Mouse (Mus musculus) hindbrain, embryonic 12.5 days (tissue): ENCODE measurements around the gene Setd5. TPM values are rescaled to one million over a fixed set of nuclear protein-coding genes. Genes with fewer than 3 reads are reported as not detected.
A peak's percentile ranks its signal among the peaks of the same experiment; 100 is the strongest.

Source experiments
- ATAC-seq: fragments of 200-750 bp; cut with Nextera tagmentation; 2 replicates; pipeline ENCODE4 v1.8.0; 2017; ENCODE audit warnings: moderate TSS enrichment; ENCODE audit not compliant: low FRiP score
- H3K27ac ChIP-seq: fragments of 300-500 bp; sonication (generic); 2 replicates; pipeline ENCODE4 v1.5.1; 2016; ENCODE audit warnings: mild to moderate bottlenecking
- H3K27me3 ChIP-seq: fragments of 300-500 bp; sonication (generic); 2 replicates; pipeline ENCODE4 v1.6.1; 2016; ENCODE audit warnings: mild to moderate bottlenecking
- H3K36me3 ChIP-seq: fragments of 300-500 bp; sonication (generic); 2 replicates; pipeline ENCODE4 v1.6.1; 2016; ENCODE audit warnings: mild to moderate bottlenecking
- H3K4me1 ChIP-seq: fragments of 300-500 bp; sonication (generic); 2 replicates; pipeline ENCODE4 v1.6.1; 2016
- H3K4me2 ChIP-seq: fragments of 300-500 bp; sonication (generic); replicated peaks from 2 replicates; pipeline ENCODE4 v1.6.1; 2016; ENCODE audit warnings: mild to moderate bottlenecking
- H3K4me3 ChIP-seq: fragments of 300-500 bp; sonication (generic); 2 replicates; pipeline ENCODE4 v1.5.1; 2016; ENCODE audit warnings: mild to moderate bottlenecking
- H3K9ac ChIP-seq: fragments of 300-500 bp; sonication (generic); 2 replicates; pipeline ENCODE4 v1.6.1; 2016; ENCODE audit warnings: mild to moderate bottlenecking, moderate library complexity
- H3K9me3 ChIP-seq: fragments of 300-500 bp; sonication (generic); replicated peaks from 2 replicates; pipeline ENCODE4 v1.6.1; 2016; ENCODE audit warnings: mild to moderate bottlenecking
- WGBS: fragments of 180-500 bp; shearing (Covaris S2); methylation state at CpG from one replicate; pipeline ENCODE4 v1.1.7; 2016; 5-methylcytosine and 5-hydroxymethylcytosine counted together
- polyA plus RNA-seq: library from polyadenylated mRNA; unstranded; fragments of >200 nt; fragmentation: Nextera tagmentation; extraction: Ambion mirVana; gene quantifications from 2 replicates; pipeline ENCODE4 v1.2.1, GENCODE M21; 2016

Gene Setd5
- polyA plus RNA-seq = 67.1 and 74.1 TPM in 2 replicates

GRCm38 (mm10) chr6:113076686-113077516 is at the start of gene Setd5:
Setd5 (plus strand) TSS chr6:113077365.
- Histone ChIP-seq H3K4me1 (peaks cover 36% of the 10 kb centered on the region), H3K36me3 (no peaks in the 10 kb centered on the region), H3K4me3 (peak within 1 kb of the TSS; percentile 93), H3K9me3 (no peaks in the 10 kb centered on the region), H3K9ac (peak within 1 kb of the TSS; percentile 98), H3K27ac (peak within 1 kb of the TSS; percentile 99), H3K4me2 (peak within 1 kb of the TSS; percentile 94), H3K27me3 (no peaks in the 10 kb centered on the region)
- WGBS = under 1% methylated on average over 64 of the region's 91 CpGs
- ATAC-seq = peak; percentile 95

DNA sequence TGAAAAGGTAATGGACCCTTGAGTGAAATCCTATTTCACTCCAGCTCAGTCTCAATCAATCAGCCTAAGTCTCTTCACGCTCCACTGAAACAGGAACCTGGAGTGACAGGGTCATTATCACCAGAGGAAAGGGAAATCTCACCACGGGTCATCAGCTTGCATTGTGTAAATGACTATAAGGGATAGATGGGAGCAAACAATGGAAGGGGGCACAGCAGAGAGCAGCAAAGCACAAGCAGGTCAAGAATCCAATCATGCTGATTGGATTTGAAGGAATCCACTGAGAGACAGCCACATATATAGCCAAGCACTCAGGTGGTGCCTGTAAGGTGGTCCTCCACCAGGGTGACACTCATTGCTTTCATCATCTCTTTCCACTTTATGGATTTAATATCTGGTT is 49.7 kb upstream of the Setd5 start:
- Histone ChIP-seq H3K27me3 (0 out of 2 replicates have a peak, but pooled peaks cover 4% of the 10 kb centered on the region), H3K36me3 (no peaks in the 10 kb centered on the region), H3K9me3 (no peaks in the 10 kb centered on the region), H3K4me3 (no peak overlapping the region), H3K9ac (no peak overlapping the region), H3K4me1 (peaks cover 20% of the 10 kb centered on the region), H3K27ac (peak overlapping the region; percentile 30; the same call in 1 of the 2 replicates), H3K4me2 (no peak overlapping the region)
- WGBS = 14% methylated on average over 2 of the region's 2 CpGs
- ATAC-seq = peak; percentile 69

- Histone ChIP-seq H3K9ac (no peak overlapping the region), H3K27ac (no peak overlapping the region), H3K4me3 (no peak overlapping the region), H3K27me3 (0 out of 2 replicates have a peak, but pooled peaks cover 4% of the 10 kb centered on the region), H3K4me1 (peaks cover 20% of the 10 kb centered on the region), H3K9me3 (no peaks in the 10 kb centered on the region), H3K36me3 (no peaks in the 10 kb centered on the region), H3K4me2 (no peak overlapping the region)
- WGBS = 74% methylated on average over 3 of the region's 3 CpGs
- no peak for ATAC-seq
These were observed 48.2 kb upstream of the Setd5 start for GRCm38 (mm10) chr6:113029006-113029405.

- H3K27me3 ChIP-seq = 0 out of 2 replicates have a peak, but pooled peaks cover 4% of the 10 kb centered on the region
- no peaks in the 10 kb centered on the region for H3K9me3 ChIP-seq
- H3K4me3 ChIP-seq = no peak overlapping the region
- no peaks in the 10 kb centered on the region for H3K36me3 ChIP-seq
- no peak for ATAC-seq
- WGBS = 80% methylated on average over 3 of the region's 3 CpGs
- peaks cover 13% of the 10 kb centered on the region for H3K4me1 ChIP-seq
- H3K9ac ChIP-seq = no peak overlapping the region
- no peak overlapping the region for H3K4me2 ChIP-seq
- no peak overlapping the region for H3K27ac ChIP-seq
These were observed 46.6 kb upstream of the Setd5 start for GRCm38 (mm10) chr6:113030553-113030952.

GRCm38 (mm10) chr6:113030970-113031660 is 46.0 kb upstream of the Setd5 start:
- H3K9me3 ChIP-seq = no peaks in the 10 kb centered on the region
- 0 out of 2 replicates have a peak, but pooled peaks cover 4% of the 10 kb centered on the region for H3K27me3 ChIP-seq
- WGBS = 79% methylated on average over 10 of the region's 10 CpGs
- H3K4me3 ChIP-seq = no peak overlapping the region
- no peak overlapping the region for H3K9ac ChIP-seq
- H3K4me1 ChIP-seq = peaks cover 10% of the 10 kb centered on the region; the same call in 1 of the 2 replicates
- no peaks in the 10 kb centered on the region for H3K36me3 ChIP-seq
- H3K27ac ChIP-seq = no peak overlapping the region
- ATAC-seq = no peak
- no peak overlapping the region for H3K4me2 ChIP-seq

GRCm38 (mm10) chr6:113032121-113032520 is 45.0 kb upstream of the Setd5 start:
- Histone ChIP-seq H3K4me1 (peaks cover 10% of the 10 kb centered on the region; the same call in 1 of the 2 replicates), H3K4me2 (no peak overlapping the region), H3K4me3 (no peak overlapping the region), H3K27ac (no peak overlapping the region), H3K9ac (no peak overlapping the region), H3K36me3 (no peaks in the 10 kb centered on the region), H3K9me3 (no peaks in the 10 kb centered on the region), H3K27me3 (0 out of 2 replicates have a peak, but pooled peaks cover 4% of the 10 kb centered on the region)
- WGBS = 69% methylated on average over 3 of the region's 3 CpGs
- ATAC-seq = no peak

- no peak overlapping the region for H3K4me3 ChIP-seq
- no peak for ATAC-seq
- 95% methylated on average over 2 of the region's 2 CpGs for WGBS
These were observed 44.0 kb upstream of the Setd5 start for GRCm38 (mm10) chr6:113033185-113033584.

GRCm38 (mm10) chr6:113034466-113034865 is 42.7 kb upstream of the Setd5 start:
- Histone ChIP-seq H3K4me2 (no peak overlapping the region), H3K9ac (no peak overlapping the region), H3K4me1 (peaks cover 9% of the 10 kb centered on the region), H3K36me3 (no peaks in the 10 kb centered on the region), H3K27ac (no peak overlapping the region), H3K9me3 (no peaks in the 10 kb centered on the region), H3K4me3 (no peak overlapping the region), H3K27me3 (no peaks in the 10 kb centered on the region)
- no peak for ATAC-seq
- WGBS = 86% methylated on average over 6 of the region's 6 CpGs

More at GRCm38 (mm10) chr6:113033185-113033584, 44.0 kb upstream of the Setd5 start:
- Histone ChIP-seq H3K27me3 (0 out of 2 replicates have a peak, but pooled peaks cover 4% of the 10 kb centered on the region), H3K9ac (no peak overlapping the region), H3K36me3 (no peaks in the 10 kb centered on the region), H3K4me2 (no peak overlapping the region), H3K27ac (no peak overlapping the region), H3K9me3 (no peaks in the 10 kb centered on the region), H3K4me1 (peaks cover 4% of the 10 kb centered on the region)

GRCm38 (mm10) chr6:113036463-113037175 is 40.5 kb upstream of the Setd5 start:
- ATAC-seq = no peak
- no peak overlapping the region for H3K4me2 ChIP-seq
- 66% methylated on average over 4 of the region's 4 CpGs for WGBS
- H3K9me3 ChIP-seq = no peaks in the 10 kb centered on the region
- H3K27ac ChIP-seq = no peak overlapping the region
- no peak overlapping the region for H3K9ac ChIP-seq
- no peak overlapping the region for H3K4me3 ChIP-seq
- peaks cover 9% of the 10 kb centered on the region for H3K4me1 ChIP-seq
- H3K27me3 ChIP-seq = no peaks in the 10 kb centered on the region
- H3K36me3 ChIP-seq = no peaks in the 10 kb centered on the region

DNA sequence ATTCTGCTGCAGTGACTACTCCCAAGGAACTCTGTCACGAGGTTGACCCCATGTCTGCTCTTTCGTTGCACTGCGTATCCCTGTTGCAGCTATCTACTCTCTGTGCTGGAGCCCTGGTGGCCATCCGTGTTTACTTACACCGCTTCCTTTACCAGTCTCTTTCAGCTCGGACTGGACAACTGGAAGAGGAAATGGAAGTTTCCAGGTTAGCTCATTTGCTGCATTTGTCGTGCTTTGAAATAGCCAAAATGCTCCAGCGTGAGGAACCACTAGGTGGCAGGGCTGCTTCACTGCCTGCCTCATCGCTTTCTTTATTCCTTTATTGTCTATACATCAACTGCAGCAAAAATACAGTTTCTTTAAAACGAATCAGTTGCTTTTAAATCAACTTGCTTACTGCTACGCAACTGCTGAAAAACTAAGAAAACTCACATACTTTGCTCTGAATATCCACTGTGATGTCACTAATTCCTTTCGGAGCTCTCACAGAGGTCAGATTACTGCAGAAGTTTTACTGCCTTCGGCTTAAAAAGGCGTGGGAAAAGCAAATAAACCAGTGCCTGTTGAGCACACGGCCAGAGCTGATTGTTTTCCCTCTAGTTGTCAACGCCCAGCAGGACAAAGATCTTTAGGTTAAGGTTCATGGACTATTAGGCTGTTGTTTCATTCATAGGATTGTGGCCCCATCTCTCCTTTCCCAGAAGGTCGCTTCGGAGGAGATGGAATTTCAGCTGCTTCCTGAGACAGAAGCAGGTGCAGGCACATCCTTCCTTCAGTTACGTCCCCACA is 39.0 kb upstream of the Setd5 start:
- Histone ChIP-seq H3K27ac (0 out of 2 replicates have a peak overlapping the region, but pooled peaks have one; percentile 50), H3K4me2 (peak overlapping the region; percentile 39), H3K4me3 (no peak overlapping the region), H3K36me3 (no peaks in the 10 kb centered on the region), H3K27me3 (no peaks in the 10 kb centered on the region), H3K4me1 (peaks cover 9% of the 10 kb centered on the region), H3K9ac (peak overlapping the region; percentile 39; the same call in 1 of the 2 replicates), H3K9me3 (no peaks in the 10 kb centered on the region)
- 0 out of 2 replicates have a peak, but pooled peaks have one; percentile 50 for ATAC-seq
- 9% methylated on average over 19 of the region's 19 CpGs for WGBS

DNA sequence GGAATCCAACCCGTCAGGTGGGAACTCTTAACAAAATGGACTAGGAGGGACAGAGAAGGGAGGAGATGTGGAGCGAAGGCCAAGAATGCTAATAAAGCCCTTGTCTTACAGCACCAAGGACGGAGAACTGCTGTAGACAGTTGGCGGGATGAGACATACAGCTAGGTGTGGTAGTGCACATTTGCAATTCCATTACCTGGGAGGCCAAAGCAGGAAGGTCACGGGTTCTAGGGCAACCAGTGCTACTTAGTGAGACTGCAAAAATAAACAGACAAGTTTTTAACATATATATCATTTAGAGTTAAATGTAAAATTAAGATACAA is 38.5 kb upstream of the Setd5 start:
- no peak for ATAC-seq
- Histone ChIP-seq H3K4me3 (no peak overlapping the region), H3K27me3 (no peaks in the 10 kb centered on the region), H3K36me3 (no peaks in the 10 kb centered on the region), H3K4me1 (peaks cover 9% of the 10 kb centered on the region), H3K9ac (no peak overlapping the region; the same call in 1 of the 2 replicates), H3K27ac (no peak overlapping the region), H3K4me2 (peak overlapping the region; percentile 39), H3K9me3 (no peaks in the 10 kb centered on the region)
- WGBS = 45% methylated on average over 5 of the region's 5 CpGs
